Mouse (Mus musculus) erythroid progenitor cell, adult 5-6 weeks (primary cell): ENCODE data around the gene Cox14. TPM values are rescaled to one million over a fixed set of nuclear protein-coding genes. Genes with fewer than 3 reads are reported as not detected.

Experiments used
- ATAC-seq: replicated peaks from 2 replicates; pipeline ENCODE4 v1.8.0; 2016; ENCODE audit warnings: moderate number of reproducible peaks, mild to moderate bottlenecking, moderate TSS enrichment, inconsistent platforms; ENCODE audit not compliant: poor library complexity, low FRiP score, severe bottlenecking
- total RNA-seq, 2 experiments: library from RNA; stranded (forward) in 1 of 2; stranded (reverse) in 1 of 2; fragments of 150-400 nt in 1 of 2; fragments of 186-747, 209-891 nt in 1 of 2; gene quantifications; 2 replicates each; pipeline versions ENCODE4 v1.2.3 to v1.2.4; 2015 to 2017; ENCODE audit warnings: low replicate concordance in 2 of 2

The Cox14 gene
- total RNA-seq, 2 experiments from 2014 or later: 7.1 to 11.3 TPM

DNA sequence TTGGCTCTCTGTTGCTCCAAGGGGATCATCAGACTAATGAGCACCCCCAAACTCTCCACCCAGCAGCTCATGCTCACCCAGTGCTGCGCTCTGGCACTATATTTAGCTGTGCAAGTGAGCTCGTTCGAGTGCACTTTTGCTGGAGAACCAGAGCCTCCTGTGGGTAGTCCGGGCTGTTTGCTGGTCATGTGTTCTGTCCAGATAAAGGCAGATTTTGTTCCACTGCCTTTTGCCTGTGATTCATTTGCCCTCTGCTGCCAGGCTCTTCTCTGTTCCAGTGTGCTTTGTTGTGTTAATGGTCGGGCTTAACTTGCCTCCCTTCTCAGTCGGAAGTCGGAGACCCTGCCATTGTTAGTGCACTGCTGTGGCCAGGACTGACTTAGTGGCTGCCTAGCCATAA is 20.5 kb upstream of the Cox14 start:
- no peak for ATAC-seq

- ATAC-seq: no peak
These were observed 19.9 kb upstream of the Cox14 start, which contains the start of gene Gm17349 for GRCm38 (mm10) chr15:99705440-99706048. Gene Gm17349, minus strand, starts transcription at chr15:99705490.

GRCm38 (mm10) chr15:99708176-99708575 is 17.2 kb upstream of the Cox14 start:
- no peak for ATAC-seq

GRCm38 (mm10) chr15:99710221-99711190 is 14.9 kb upstream of the Cox14 start:
- ATAC-seq: no peak

- ATAC-seq: no peak
These were observed 13.9 kb upstream of the Cox14 start for GRCm38 (mm10) chr15:99711491-99711890.

DNA sequence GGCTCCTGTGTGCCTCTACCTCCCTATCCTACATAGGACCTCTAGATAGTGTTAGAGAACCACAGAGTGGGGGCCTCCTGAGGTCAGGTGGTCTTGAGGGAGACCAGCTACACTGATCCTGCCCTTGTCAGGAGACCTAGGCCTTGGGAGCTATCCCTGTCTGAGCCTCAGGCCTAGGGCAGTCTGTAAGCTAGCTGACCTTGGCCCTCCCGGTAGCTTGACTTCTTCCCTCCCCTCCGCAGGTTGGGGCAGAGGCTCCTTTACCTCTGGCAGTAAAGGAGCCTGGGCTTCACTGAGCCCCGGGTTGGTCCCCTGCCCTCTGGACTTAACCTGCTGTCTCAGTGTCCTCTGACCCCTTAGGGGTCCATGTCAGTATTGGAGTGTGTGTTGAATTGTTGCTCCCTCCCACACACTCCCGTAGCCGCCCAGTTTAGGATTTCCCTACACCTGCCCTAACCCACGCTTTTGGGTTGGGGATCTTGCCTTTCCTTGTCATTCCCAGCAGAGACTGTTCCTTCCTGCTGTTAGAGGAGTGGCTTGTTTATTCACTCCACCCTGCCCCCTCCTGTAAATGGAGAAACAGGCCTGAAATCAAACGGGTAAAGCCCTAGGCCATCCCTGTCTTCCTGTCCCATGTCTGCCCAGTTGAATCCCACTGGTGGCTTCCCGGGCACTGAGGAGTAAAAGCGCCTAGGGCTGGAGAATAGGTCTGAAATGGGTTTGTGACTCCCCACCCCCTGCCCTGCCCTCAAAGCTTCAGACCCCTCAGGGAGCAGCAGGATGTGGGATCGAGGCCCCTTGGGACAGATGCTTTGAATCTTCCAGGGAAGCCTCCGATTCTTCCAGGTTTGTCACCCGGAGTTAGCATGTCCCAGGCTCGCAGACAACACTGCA is 12.5 kb upstream of the Cox14 start:
- no peak for ATAC-seq

DNA sequence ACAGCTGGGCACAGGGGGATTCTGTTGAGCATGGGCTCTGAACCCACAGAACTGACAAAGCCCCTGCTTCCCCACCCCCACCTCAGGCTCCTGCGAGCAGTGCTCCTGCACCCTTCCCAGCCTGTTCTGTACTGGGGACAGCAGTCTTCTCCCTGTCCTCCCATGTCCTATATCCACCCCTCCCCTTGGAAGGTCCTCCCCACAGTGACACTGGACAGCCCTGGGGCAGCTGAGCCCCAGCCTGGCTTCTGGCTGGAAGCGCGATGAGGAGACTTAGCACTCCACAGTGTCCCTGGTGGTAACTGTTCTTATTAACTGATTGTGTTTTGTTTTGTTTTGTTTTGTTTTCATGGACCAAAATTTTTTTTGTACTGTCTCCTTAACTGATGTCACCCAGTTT is 11.8 kb upstream of the Cox14 start:
- ATAC-seq: no peak

DNA sequence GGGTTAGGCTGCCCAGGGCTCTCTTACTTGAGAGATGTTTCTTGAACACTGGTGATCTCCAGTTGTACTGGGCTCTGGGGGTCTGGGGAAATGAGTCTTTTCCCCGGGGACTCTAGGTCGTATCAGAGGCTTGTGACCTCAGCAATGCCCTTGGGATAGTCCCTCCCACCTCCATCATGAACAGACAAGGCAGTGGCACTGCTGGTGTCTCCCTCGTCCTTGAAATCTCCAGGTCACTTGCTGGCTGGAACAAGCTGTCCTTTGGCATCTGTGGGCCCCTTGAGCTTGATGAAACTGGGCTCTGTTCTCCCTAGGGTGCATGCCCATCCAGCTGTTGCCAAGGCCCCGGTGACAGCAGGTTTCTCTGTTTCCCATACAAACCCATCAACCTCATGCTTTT is 11.2 kb upstream of the Cox14 start:
- no peak for ATAC-seq

DNA sequence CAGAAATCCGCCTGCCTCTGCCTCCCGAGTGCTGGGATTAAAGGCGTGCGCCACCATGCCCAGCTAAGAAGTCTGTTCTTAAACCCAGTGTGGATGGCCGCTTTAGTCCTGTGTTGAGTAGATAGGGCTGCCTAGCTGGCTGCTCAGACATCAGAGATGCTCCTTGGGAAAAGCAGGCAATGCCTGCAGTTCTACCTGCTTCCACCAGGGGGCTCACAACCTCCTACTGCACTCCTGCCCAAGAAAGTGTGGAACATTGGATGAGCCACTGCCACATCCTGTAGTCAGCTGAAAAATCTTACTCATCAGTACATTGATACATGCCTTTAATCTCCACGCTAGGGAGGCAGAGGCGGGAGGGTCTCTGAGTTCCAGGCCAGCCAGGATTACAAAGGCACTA is 10.6 kb upstream of the Cox14 start:
- peak; percentile 74 for ATAC-seq

DNA sequence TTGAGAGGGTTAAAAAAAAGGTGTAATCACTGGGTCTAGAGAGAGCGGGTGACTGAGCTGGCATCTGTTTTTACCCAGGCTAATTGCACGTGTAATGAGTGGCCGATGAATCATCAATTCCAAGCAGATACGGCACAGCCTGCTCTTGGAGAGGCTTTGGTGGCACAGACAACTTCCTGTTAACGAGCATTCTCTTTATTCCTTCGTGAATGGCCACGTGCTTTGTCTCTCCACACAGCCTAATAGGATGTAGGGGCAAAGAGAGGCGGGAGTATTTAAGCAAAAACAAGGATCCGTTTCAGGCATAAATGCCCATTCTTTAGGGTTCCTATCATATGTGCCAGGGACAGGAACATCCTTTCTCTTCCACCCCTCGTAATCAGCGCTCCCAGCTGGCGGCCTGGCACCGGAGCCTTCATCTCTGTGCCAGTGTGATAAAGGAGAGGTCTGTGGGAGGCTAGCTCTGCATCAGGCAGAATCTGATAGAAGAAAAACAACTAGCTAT is 10.0 kb upstream of the Cox14 start:
- peak; percentile 86 for ATAC-seq

GRCm38 (mm10) chr15:99715982-99716746 is 9.3 kb upstream of the Cox14 start:
- ATAC-seq: peak; percentile 16

DNA sequence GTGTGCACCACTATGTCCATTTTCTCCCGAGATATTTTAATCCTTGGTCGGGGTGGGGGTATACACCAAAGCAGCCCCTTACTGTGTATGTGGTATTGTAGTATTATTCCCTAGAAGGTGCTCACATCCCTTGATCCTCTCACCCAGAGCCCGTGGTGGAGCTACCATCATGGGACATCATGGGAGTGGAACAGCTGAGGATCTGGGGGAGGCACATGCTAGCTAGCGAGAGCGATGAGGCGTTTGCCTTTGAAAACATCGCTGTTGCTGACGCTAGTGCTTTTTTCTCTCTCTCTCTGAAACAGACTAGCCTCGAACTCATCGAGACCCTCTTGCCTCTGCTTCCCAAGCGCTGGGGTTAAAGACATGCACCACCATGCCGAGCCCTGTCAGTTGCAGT is 8.6 kb upstream of the Cox14 start:
- no peak for ATAC-seq

- ATAC-seq: no peak
These were observed 7.8 kb upstream of the Cox14 start, which contains the start of gene Gpd1 for GRCm38 (mm10) chr15:99717386-99718334. Gene Gpd1, plus strand, starts transcription at chr15:99717515.

GRCm38 (mm10) chr15:99718461-99719021 is 6.9 kb upstream of the Cox14 start:
- no peak for ATAC-seq

- ATAC-seq: no peak
These were observed 5.6 kb upstream of the Cox14 start for GRCm38 (mm10) chr15:99719865-99720264.

- no peak for ATAC-seq
These were observed 3.3 kb upstream of the Cox14 start for GRCm38 (mm10) chr15:99721921-99722743.

GRCm38 (mm10) chr15:99723120-99723514 is 2.3 kb upstream of the Cox14 start:
- ATAC-seq: no peak
